Mouse (Mus musculus) large intestine, adult 2 months (tissue): ENCODE measurements around the gene Mical2. TPM values are rescaled to one million over a fixed set of nuclear protein-coding genes. Genes with fewer than 3 reads are reported as not detected.

Experiments used
- DNase-seq: peaks from one replicate; pipeline ENCODE4 v3.0.0-alpha.2; 2012; ENCODE audit warnings: low read depth, low spot score
- WGBS: fragments of 180-500 bp; shearing (Covaris S2); methylation state at CpG from one replicate; pipeline ENCODE4 v1.1.7; 2018; 5-methylcytosine and 5-hydroxymethylcytosine counted together
- polyA plus RNA-seq: library from polyadenylated mRNA; depleted of rRNA; stranded (reverse); fragments of >200 nt; gene quantifications from 2 replicates; pipeline ENCODE4 v1.2.3, GENCODE M21; 2012

Mical2 gene
- polyA plus RNA-seq, 1 experiment: 18.2 TPM

GRCm38 (mm10) chr7:112417598-112417997 lies 191.9 kb downstream of the Mical2 start:
- WGBS: 88% methylated on average over 4 of the region's 4 CpGs
- no peak for DNase-seq

GRCm38 (mm10) chr7:112423438-112423837 lies 197.8 kb downstream of the Mical2 start:
- 75% methylated on average over 4 of the region's 4 CpGs for WGBS
- DNase-seq: no peak

GRCm38 (mm10) chr7:112426811-112427210 lies 201.2 kb downstream of the Mical2 start:
- WGBS: 40% methylated on average over 5 of the region's 5 CpGs
- DNase-seq: no peak

GRCm38 (mm10) chr7:112427357-112428157 lies 201.9 kb downstream of the Mical2 start, which contains the start of gene Parva:
Gene Parva (plus strand): TSS chr7:112427505.
- 2% methylated on average over 49 of the region's 49 CpGs for WGBS
- no peak for DNase-seq

GRCm38 (mm10) chr7:112428158-112428535 lies 202.5 kb downstream of the Mical2 start:
- WGBS: 2% methylated on average over 22 of the region's 22 CpGs
- DNase-seq: peak; percentile 81

GRCm38 (mm10) chr7:112439846-112440245 lies 214.2 kb downstream of the Mical2 start:
- WGBS: 49% methylated on average over 3 of the region's 3 CpGs
- DNase-seq: no peak

- DNase-seq: peak; percentile 77
- WGBS: 20% methylated on average over 12 of the region's 12 CpGs
Observed at GRCm38 (mm10) chr7:112444152-112444984, 218.7 kb downstream of the Mical2 start.

GRCm38 (mm10) chr7:112444985-112445367 lies 219.3 kb downstream of the Mical2 start:
- no peak for DNase-seq
- 19% methylated on average over 9 of the region's 9 CpGs for WGBS

GRCm38 (mm10) chr7:112446498-112446897 lies 220.8 kb downstream of the Mical2 start:
- no peak for DNase-seq
- 90% methylated on average over 4 of the region's 4 CpGs for WGBS

- peak; percentile 78 for DNase-seq
- 35% methylated on average over 8 of the region's 8 CpGs for WGBS
Observed at GRCm38 (mm10) chr7:112449954-112450700, 224.5 kb downstream of the Mical2 start.

GRCm38 (mm10) chr7:112452471-112452870 lies 226.8 kb downstream of the Mical2 start:
- DNase-seq: no peak
- 24% methylated on average over 5 of the region's 5 CpGs for WGBS

GRCm38 (mm10) chr7:112453805-112454214 lies 228.2 kb downstream of the Mical2 start:
- no peak for DNase-seq
- WGBS: 51% methylated on average over 3 of the region's 3 CpGs

GRCm38 (mm10) chr7:112454380-112454779 lies 228.7 kb downstream of the Mical2 start:
- WGBS: 74% methylated on average over 6 of the region's 6 CpGs
- no peak for DNase-seq

GRCm38 (mm10) chr7:112454951-112455350 lies 229.3 kb downstream of the Mical2 start:
- no peak for DNase-seq
- WGBS: 84% methylated on average over 2 of the region's 2 CpGs

- 79% methylated on average over 5 of the region's 5 CpGs for WGBS
- DNase-seq: no peak
Observed at GRCm38 (mm10) chr7:112455566-112456110, 230.0 kb downstream of the Mical2 start.

GRCm38 (mm10) chr7:112457373-112457772 lies 231.7 kb downstream of the Mical2 start:
- DNase-seq: no peak
- 85% methylated on average over 4 of the region's 4 CpGs for WGBS

- WGBS: 71% methylated on average over 4 of the region's 4 CpGs
- DNase-seq: no peak
Observed at GRCm38 (mm10) chr7:112457920-112458319, 232.3 kb downstream of the Mical2 start.

- DNase-seq: no peak
- WGBS: 35% methylated on average over 5 of the region's 5 CpGs
Observed at GRCm38 (mm10) chr7:112458440-112458839, 232.8 kb downstream of the Mical2 start.
